Mouse (Mus musculus): ENCODE results near the gene Pdik1l.

- TF ChIP-seq POLR2A (IDR thresholded peaks at IDR 0.05; ENCODE audit: extremely low read depth, insufficient read depth, low read length) (no peak), CTCF (IDR thresholded peaks at IDR 0.05; ENCODE audit: extremely low read depth, insufficient read depth, low read length) (no peak)
These were observed 49.0 kb downstream of the Pdik1l start for GRCm38 (mm10) chr4:134238686-134239085.

All from cortical plate, adult 2 months (tissue).